Mouse (Mus musculus): ENCODE data around the gene Tet1. TPM values are rescaled to one million over a fixed set of nuclear protein-coding genes. Genes with fewer than 3 reads are reported as not detected.
A peak's percentile ranks its signal among the peaks of the same experiment; 100 is the strongest.
"Not testable (repeated sequence)": the region's sequence is repeated elsewhere in the genome, so short reads cannot be mapped to it uniquely, and the experiment has no call there.

The Tet1 gene
- total RNA-seq (2014; fragmentation: Nextera tagmentation) (12.8 and 21.1 TPM in 2 replicates), total RNA-seq (2017) (7.5 and 8.6 TPM in 2 replicates)

DNA sequence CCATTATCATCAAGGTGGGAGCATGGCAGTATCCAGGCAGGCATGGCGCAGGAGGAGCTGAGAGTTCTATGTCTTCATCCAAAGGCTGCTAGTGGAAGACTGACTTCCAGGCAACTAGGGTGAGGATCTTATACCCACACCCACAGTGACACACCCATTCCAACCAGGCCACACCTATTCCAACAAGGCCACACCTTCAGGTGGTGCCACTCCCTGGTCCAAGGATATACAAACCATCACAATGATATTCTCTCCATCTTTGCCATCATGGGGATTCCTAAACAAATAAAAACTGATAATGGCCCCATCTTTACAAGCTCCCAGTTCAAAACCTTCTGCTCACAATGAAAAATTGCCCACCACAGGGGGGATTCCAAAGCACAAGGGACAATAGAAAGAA, at the start of gene Tet1:
Gene Tet1, minus strand, starts transcription at position 101 of the 400 bp plus-strand sequence.
- not testable (repeated sequence) for ATAC-seq (replicated peaks; ENCODE audit: poor library complexity, severe bottlenecking)

- ATAC-seq (replicated peaks; ENCODE audit: poor library complexity, severe bottlenecking) = peak; percentile 80
Measured at GRCm38 (mm10) chr10:62948551-62948950, 39.8 kb upstream of the Tet1 start.

GRCm38 (mm10) chr10:62946738-62947471, 38.1 kb upstream of the Tet1 start, which contains the start of gene Dna2:
TSS of gene Dna2 (plus strand) at chr10:62947026.
- peak; percentile 55 for ATAC-seq (replicated peaks; ENCODE audit: poor library complexity, severe bottlenecking)

DNA sequence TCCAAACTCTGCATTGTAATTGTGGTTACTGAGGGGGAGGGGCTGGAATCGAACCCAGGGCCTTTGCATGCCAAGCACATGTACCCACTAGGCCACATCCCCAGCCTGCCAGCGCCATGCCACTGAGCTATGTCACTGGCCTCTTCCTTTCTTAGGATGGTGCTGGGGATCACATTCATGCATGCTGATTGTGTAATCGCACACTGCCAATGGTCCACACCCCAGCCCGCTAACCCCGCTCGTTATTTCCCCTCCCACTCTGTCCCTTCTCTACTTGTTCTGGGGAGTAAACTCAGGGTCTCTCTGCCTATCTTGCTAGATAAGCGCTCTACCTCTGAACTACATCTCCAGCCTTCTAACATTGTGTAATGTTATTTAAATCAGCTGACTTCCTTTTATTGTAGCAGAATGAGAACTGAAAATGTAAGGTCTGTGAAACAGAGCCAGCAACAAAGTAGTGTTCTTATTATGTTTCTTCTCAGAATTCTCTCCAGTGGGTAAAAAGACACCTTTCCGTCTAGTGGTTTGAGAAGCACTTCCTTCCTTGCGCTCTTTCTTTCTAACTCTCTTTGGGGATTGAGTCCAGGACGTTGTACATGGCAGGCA, 36.3 kb upstream of the Tet1 start:
- peak; percentile 76 for ATAC-seq (replicated peaks; ENCODE audit: poor library complexity, severe bottlenecking)

DNA sequence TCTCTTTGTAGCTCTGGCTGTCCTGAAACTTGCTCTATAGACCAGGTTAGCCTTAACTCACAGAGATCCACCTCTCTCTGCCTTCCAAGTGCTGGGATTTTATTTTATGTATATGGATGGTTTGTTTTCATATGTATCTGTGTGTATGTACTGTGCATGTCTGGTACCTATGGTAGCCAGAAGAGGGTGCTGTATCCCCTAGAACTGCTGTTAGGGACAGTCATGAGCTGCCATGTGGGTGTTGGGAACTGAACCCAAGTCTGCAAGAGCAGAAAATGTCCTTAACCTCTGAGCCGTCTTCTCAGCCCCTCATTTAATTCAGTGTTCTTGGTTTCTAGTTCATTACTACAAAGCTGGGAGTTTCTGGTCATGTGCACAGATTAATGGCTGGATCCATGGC, 23.6 kb upstream of the Tet1 start:
- no peak for ATAC-seq (replicated peaks; ENCODE audit: poor library complexity, severe bottlenecking)

DNA sequence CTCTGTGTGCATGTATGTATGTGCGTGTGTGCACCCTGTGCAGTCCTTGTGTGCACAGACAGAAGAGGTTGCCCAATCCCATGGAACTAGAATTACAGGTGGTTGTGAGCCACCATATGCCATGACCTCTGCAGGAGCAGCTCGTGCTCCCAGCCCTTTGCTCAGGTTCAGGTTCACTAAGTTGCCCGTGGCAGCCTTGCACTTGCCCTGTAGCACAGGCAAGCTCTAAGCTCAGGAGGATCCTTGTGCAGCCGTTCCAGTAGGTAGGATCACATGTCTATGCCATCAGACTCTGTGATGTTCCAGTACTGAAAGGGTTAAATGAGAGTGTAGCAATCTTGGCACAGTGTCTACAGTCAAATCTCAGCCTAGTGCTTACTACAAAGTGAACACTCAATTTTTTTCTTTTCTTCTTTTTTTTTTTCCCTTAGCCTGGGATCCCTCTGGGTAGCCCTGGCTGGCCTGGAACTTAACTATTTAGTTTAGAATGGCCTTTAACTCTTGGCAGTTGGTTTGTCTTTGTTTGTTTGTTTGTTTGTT, 15.4 kb upstream of the Tet1 start:
- no peak for ATAC-seq (replicated peaks; ENCODE audit: poor library complexity, severe bottlenecking)

- ATAC-seq (replicated peaks; ENCODE audit: poor library complexity, severe bottlenecking) = peak; percentile 4; the same call in 1 of the 2 replicates
Measured at GRCm38 (mm10) chr10:62920766-62921156, 12.0 kb upstream of the Tet1 start.

DNA sequence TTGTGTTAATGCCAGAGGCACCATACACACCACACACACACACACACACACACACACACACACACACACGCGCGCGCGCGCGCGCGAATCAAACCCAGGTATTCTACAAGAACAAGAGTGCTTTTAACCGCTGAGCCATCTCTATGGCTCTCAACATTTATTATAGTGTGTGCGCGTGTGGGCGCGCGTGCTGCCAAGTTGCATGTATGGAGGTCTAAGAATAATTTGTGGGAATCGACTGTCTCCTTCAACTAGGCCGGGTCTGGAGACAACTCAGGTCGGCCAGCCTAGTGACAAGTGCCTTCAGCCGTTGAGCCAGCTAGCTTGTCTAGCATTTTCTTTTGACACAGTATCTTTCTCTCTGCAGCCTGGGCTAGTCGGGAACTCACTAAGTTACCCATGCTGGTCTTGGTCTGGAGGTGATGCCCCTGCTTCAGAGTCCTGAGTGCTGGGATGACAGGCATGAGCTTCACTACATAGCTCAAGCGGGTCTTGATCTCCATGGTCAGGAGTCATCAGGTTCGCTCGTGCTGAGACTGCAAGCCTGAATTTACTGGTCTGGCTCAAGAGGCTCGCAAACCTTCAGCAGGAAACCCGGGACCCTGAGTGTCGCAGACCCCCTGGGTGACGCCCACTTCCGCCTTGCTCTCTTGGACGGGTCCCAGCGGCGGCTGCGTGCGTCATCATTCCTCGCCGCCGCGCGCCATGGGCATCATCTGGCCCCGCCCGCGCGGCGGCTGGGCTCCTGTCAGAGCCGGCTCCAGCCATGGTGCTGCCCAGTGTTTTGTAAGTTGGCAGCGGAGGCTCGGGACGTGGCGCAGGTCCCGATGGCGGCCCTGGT, 11.3 kb upstream of the Tet1 start, which contains the start of gene Slc25a16:
Gene Slc25a16, plus strand, starts transcription at position 709 of the 841 bp plus-strand sequence.
- ATAC-seq (replicated peaks; ENCODE audit: poor library complexity, severe bottlenecking) = peak; percentile 96

- peak; percentile 67 for ATAC-seq (replicated peaks; ENCODE audit: poor library complexity, severe bottlenecking)
Measured at GRCm38 (mm10) chr10:62918985-62919384, 10.2 kb upstream of the Tet1 start.

GRCm38 (mm10) chr10:62911120-62911519, 2.3 kb upstream of the Tet1 start:
- ATAC-seq (replicated peaks; ENCODE audit: poor library complexity, severe bottlenecking) = peak; percentile 22; the same call in 1 of the 2 replicates

DNA sequence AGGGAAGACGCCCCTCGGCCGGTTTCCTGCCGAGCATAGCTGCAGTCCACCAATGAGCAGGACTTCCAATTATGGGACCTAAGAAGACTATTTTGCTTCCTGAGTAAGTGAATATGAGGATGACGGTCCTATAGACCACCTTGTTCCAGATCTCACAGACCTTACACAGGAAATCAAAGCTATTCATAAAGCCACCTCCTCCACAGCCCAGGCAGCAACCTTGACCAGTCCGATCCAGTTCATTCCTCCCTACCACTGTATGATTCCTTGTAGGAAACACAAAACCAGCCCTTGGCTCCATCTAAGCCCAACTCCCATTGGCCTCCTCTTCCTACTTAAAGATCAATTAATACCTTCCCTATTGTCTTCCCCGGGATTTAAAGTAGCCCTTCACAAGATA, 2.5 kb downstream of the Tet1 start:
- ATAC-seq (replicated peaks; ENCODE audit: poor library complexity, severe bottlenecking) = no peak

DNA sequence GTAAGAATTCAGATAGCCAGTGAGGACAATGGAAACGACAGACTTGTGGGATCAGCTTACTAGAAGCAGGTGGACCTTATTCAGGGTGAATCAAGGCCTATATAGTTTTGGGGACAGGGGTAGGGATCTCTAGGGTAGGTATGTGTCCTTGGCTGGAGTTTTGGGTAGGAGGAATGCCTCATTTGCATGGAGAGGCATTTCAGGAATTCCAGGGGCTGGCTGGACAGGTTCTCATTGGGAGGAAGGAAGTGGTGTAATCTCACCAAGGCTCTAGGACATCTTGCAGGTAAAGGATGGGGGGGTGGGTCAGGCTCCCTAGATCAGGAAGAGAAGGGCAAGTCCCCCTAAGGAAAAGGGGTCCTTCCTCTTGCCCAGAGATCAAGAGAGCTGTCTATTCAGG, 6.0 kb downstream of the Tet1 start:
- no peak for ATAC-seq (replicated peaks; ENCODE audit: poor library complexity, severe bottlenecking)

GRCm38 (mm10) chr10:62901826-62902225, 7.0 kb downstream of the Tet1 start:
- no peak for ATAC-seq (replicated peaks; ENCODE audit: poor library complexity, severe bottlenecking)

GRCm38 (mm10) chr10:62900144-62900543, 8.7 kb downstream of the Tet1 start:
- ATAC-seq (replicated peaks; ENCODE audit: poor library complexity, severe bottlenecking) = no peak

GRCm38 (mm10) chr10:62898061-62898460, 10.7 kb downstream of the Tet1 start:
- no peak for ATAC-seq (replicated peaks; ENCODE audit: poor library complexity, severe bottlenecking)

DNA sequence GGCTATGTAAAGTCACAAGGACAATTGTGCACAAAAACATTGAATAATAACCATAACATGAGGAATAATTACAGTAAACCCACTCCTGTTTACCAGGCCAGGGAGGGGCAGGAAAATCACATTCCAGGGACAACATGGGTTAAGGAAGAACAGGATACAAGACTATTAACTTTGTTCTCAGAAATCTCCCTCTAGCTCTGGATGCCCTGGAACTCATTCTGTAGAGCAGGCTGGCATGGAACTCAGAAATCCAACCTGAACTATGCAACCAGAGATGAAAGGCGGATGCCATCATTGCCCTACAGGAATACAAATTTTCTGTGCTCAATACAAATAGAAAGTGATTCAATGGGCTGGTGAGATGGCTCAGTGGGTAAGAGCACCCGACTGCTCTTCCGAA, 11.4 kb downstream of the Tet1 start:
- ATAC-seq (replicated peaks; ENCODE audit: poor library complexity, severe bottlenecking) = no peak

GRCm38 (mm10) chr10:62896774-62897173, 12.0 kb downstream of the Tet1 start:
- ATAC-seq (replicated peaks; ENCODE audit: poor library complexity, severe bottlenecking) = no peak

DNA sequence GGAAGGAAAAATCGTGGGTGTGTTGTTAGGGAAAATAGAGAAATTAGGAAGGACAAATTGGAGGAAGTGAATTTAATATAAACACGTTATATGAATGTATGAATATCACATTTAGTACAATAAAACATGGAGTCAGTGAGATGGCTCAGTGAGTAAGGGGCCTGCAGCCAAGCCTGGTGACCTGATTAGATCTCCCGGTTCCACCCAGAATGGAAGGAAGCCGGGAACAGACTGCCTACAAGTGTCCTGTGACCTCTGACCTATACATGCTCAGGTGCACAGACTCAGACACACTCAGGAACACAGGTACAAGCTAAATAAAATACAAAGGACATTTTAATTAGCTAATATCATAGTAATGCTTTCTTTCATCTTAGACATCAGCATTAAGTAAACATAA, 12.8 kb downstream of the Tet1 start:
- no peak for ATAC-seq (replicated peaks; ENCODE audit: poor library complexity, severe bottlenecking)

DNA sequence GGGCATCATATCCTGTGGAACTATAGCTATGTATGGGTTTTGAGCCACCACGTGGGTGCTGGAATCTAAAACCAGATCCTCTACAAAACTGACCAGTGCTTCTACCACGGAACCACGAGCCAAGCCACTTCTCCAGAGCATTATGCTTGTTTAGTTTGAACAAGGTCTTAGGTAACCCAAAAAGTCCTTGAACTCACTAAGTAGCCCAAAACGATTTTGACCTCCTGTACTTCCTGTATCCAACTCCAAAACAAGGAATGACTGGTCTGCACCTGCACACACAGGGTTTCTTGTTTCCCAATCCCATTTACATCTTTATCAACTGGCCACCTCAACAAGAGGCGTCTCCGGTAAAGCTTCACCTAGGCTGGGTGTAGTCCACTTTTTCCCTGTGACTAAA, 13.4 kb downstream of the Tet1 start:
- ATAC-seq (replicated peaks; ENCODE audit: poor library complexity, severe bottlenecking) = no peak; the same call in 1 of the 2 replicates

GRCm38 (mm10) chr10:62894447-62894846, 14.3 kb downstream of the Tet1 start:
- no peak for ATAC-seq (replicated peaks; ENCODE audit: poor library complexity, severe bottlenecking)

All from granulocyte monocyte progenitor cell, adult 5-6 weeks (primary cell).